Mouse (Mus musculus): Measurements from ENCODE around the gene Mindy4. TPM values are rescaled to one million over a fixed set of nuclear protein-coding genes. Genes with fewer than 3 reads are reported as not detected.

Gene Mindy4
- total RNA-seq, 2 experiments from 2014 or later, result 3.7 to 4.9 TPM

- no peak for DNase-seq
- intact Hi-C loops (cut with DNase I), result no loop called here
Measured at GRCm38 (mm10) chr6:55332100-55332772, 129.1 kb downstream of the Mindy4 start.

- no peak for DNase-seq
- intact Hi-C loops (cut with DNase I), result no loop called here
Measured at GRCm38 (mm10) chr6:55332773-55333109, 129.6 kb downstream of the Mindy4 start.

GRCm38 (mm10) chr6:55335989-55336514 lies 132.9 kb downstream of the Mindy4 start, which contains the start of gene Aqp1:
Aqp1 (plus strand) TSS chr6:55336432.
- intact Hi-C loops (cut with DNase I), result loop anchor here (5.0 kb wide), 1 partner anchor 89 kb away; no protein-coding TSS in a partner anchor
- peak; percentile 75 to 76 for DNase-seq

GRCm38 (mm10) chr6:55337242-55337641 lies 134.1 kb downstream of the Mindy4 start:
- DNase-seq, result no peak
- intact Hi-C loops (cut with DNase I), result loop anchor here (5.0 kb wide), 1 partner anchor 90 kb away; no protein-coding TSS in a partner anchor

GRCm38 (mm10) chr6:55338077-55338476 lies 134.9 kb downstream of the Mindy4 start:
- intact Hi-C loops (cut with DNase I), result loop anchor here (5.0 kb wide), 1 partner anchor 91 kb away; no protein-coding TSS in a partner anchor
- no peak for DNase-seq

GRCm38 (mm10) chr6:55338934-55339825 lies 136.0 kb downstream of the Mindy4 start:
- DNase-seq, result no peak
- intact Hi-C loops (cut with DNase I), result loop anchor here (5.0 kb wide), 1 partner anchor 92 kb away; no protein-coding TSS in a partner anchor

GRCm38 (mm10) chr6:55341688-55342087 lies 138.5 kb downstream of the Mindy4 start:
- no peak for DNase-seq
- intact Hi-C loops (cut with DNase I), result no loop called here

GRCm38 (mm10) chr6:55342328-55342727 lies 139.1 kb downstream of the Mindy4 start:
- intact Hi-C loops (cut with DNase I), result no loop called here
- DNase-seq, result peak in 1 of 2 experiments; percentile 46

- intact Hi-C loops (cut with DNase I), result no loop called here
- DNase-seq, result no peak
Measured at GRCm38 (mm10) chr6:55343446-55343845, 140.3 kb downstream of the Mindy4 start.

GRCm38 (mm10) chr6:55344291-55345016 lies 141.3 kb downstream of the Mindy4 start:
- intact Hi-C loops (cut with DNase I), result no loop called here
- no peak for DNase-seq

GRCm38 (mm10) chr6:55345264-55345663 lies 142.1 kb downstream of the Mindy4 start:
- DNase-seq, result no peak
- intact Hi-C loops (cut with DNase I), result no loop called here

- intact Hi-C loops (cut with DNase I), result no loop called here
- no peak for DNase-seq
Measured at GRCm38 (mm10) chr6:55346491-55346890, 143.3 kb downstream of the Mindy4 start.

- peak in 1 of 2 experiments; percentile 2 for DNase-seq
- intact Hi-C loops (cut with DNase I), result no loop called here
Measured at GRCm38 (mm10) chr6:55347711-55348571, 144.8 kb downstream of the Mindy4 start.

- intact Hi-C loops (cut with DNase I), result no loop called here
- DNase-seq, result no peak
Measured at GRCm38 (mm10) chr6:55349231-55349630, 146.0 kb downstream of the Mindy4 start.

- DNase-seq, result no peak
- intact Hi-C loops (cut with DNase I), result no loop called here
Measured at GRCm38 (mm10) chr6:55350383-55350952, 147.3 kb downstream of the Mindy4 start.

GRCm38 (mm10) chr6:55351712-55352111 lies 148.5 kb downstream of the Mindy4 start:
- no peak for DNase-seq

GRCm38 (mm10) chr6:55353711-55354445 lies 150.7 kb downstream of the Mindy4 start:
- intact Hi-C loops (cut with DNase I), result no loop called here
- no peak for DNase-seq

More at GRCm38 (mm10) chr6:55351712-55352111, 148.5 kb downstream of the Mindy4 start:
- intact Hi-C loops (cut with DNase I), result no loop called here

- DNase-seq, result no peak
- intact Hi-C loops (cut with DNase I), result no loop called here
Measured at GRCm38 (mm10) chr6:55354456-55355117, 151.4 kb downstream of the Mindy4 start.

Data from heart, postnatal 14 days (tissue).